18 mouse cellular contexts compared by ENCODE assay signal in genomic region chr5:122550460-122550859, GRCm38 (mm10). TPM values are rescaled to one million over a fixed set of nuclear protein-coding genes. Genes with fewer than 3 reads are reported as not detected.
DNase-seq lines count a peak whose midpoint lies in the region; ATAC-seq and TF ChIP-seq lines count a peak whose summit lies in the region.
"Had no signal": no experiment of that assay in that cellular context is flagged by ENCODE, and none has a peak within 500 bp of the region (broad histone marks: within the 10 kb centered on the region; RNA-seq: fewer than 3 reads in every experiment).

No protein-coding gene starts in this region.

- no peak overlapping the region for H3K4me2 ChIP-seq in heart, embryonic 16.5 days (ENCODE audit: low read depth, low read length)
- peak overlapping the region; percentile 26 for H3K4me2 ChIP-seq in lung, embryonic 16.5 days (ENCODE audit: low read depth, low read length)
- H3K4me2 ChIP-seq in intestine, postnatal 0 days (replicated peaks; ENCODE audit: low read depth), result peak overlapping the region; percentile 57
- H3K4me2 ChIP-seq in stomach, embryonic 16.5 days (ENCODE audit: low read depth, low read length), result 0 out of 2 replicates have a peak overlapping the region, but pooled peaks have one; percentile 20
- no peak overlapping the region for H3K4me2 ChIP-seq in midbrain, embryonic 16.5 days (ENCODE audit: low read length)
- H3K4me2 ChIP-seq: limb, embryonic 13.5 days; midbrain, embryonic 15.5 days; neural tube, embryonic 12.5 days had no signal

- no peaks in the 10 kb centered on the region for H3K27me3 ChIP-seq in heart, embryonic 16.5 days (ENCODE audit: control insufficient read depth, insufficient read depth, low read length)
- no peaks in the 10 kb centered on the region for H3K27me3 ChIP-seq in lung, embryonic 16.5 days (ENCODE audit: control insufficient read depth, insufficient read depth, low read depth, low read length)
- no peaks in the 10 kb centered on the region for H3K27me3 ChIP-seq in intestine, postnatal 0 days (replicated peaks; ENCODE audit: control insufficient read depth, insufficient read depth, low read length)
- no peaks in the 10 kb centered on the region for H3K27me3 ChIP-seq in stomach, embryonic 16.5 days (ENCODE audit: control insufficient read depth, insufficient read depth, low read length)
- no peaks in the 10 kb centered on the region for H3K27me3 ChIP-seq in midbrain, embryonic 16.5 days (ENCODE audit: control insufficient read depth, insufficient read depth, low read depth, low read length)
- H3K27me3 ChIP-seq: limb, embryonic 13.5 days; midbrain, embryonic 15.5 days; neural tube, embryonic 12.5 days had no signal

- H3K9me3 ChIP-seq in heart, embryonic 16.5 days (replicated peaks; ENCODE audit: control insufficient read depth, low read length), result no peaks in the 10 kb centered on the region
- H3K9me3 ChIP-seq in lung, embryonic 16.5 days (ENCODE audit: control insufficient read depth, low read length), result no peaks in the 10 kb centered on the region
- H3K9me3 ChIP-seq in intestine, postnatal 0 days (ENCODE audit: control insufficient read depth), result no peaks in the 10 kb centered on the region
- H3K9me3 ChIP-seq in stomach, embryonic 16.5 days (replicated peaks; ENCODE audit: control insufficient read depth, low read length), result no peaks in the 10 kb centered on the region
- no peaks in the 10 kb centered on the region for H3K9me3 ChIP-seq in midbrain, embryonic 16.5 days (replicated peaks; ENCODE audit: control insufficient read depth, low read length, poor library complexity, severe bottlenecking)
- H3K9me3 ChIP-seq: G1E; hindbrain, embryonic 10.5 days; limb, embryonic 13.5 days; midbrain, embryonic 15.5 days; neural tube, embryonic 12.5 days had no signal

- intact Hi-C loops in heart, postnatal 25 days (cut with DNase I), result no loop called here

- no peaks in the 10 kb centered on the region for H3K36me3 ChIP-seq in heart, embryonic 16.5 days (ENCODE audit: control insufficient read depth, insufficient read depth)
- no peaks in the 10 kb centered on the region for H3K36me3 ChIP-seq in lung, embryonic 16.5 days (ENCODE audit: control insufficient read depth, insufficient read depth, low read length)
- H3K36me3 ChIP-seq in intestine, postnatal 0 days (ENCODE audit: control insufficient read depth, insufficient read depth), result no peaks in the 10 kb centered on the region
- H3K36me3 ChIP-seq in stomach, embryonic 16.5 days (ENCODE audit: control insufficient read depth, insufficient read depth, low read length), result no peaks in the 10 kb centered on the region
- no peaks in the 10 kb centered on the region for H3K36me3 ChIP-seq in midbrain, embryonic 16.5 days (ENCODE audit: control insufficient read depth, insufficient read depth, low read length)

- no peak for DNase-seq in heart, postnatal 25 days (ENCODE audit: low spot score)
- no peak for DNase-seq in lung, postnatal 36 days
- DNase-seq in ovary, postnatal 36 days (ENCODE audit: low spot score), result no peak
- DNase-seq: cerebellum, adult 9-10 months; kidney, postnatal 36 days; liver, postnatal 0 days had no signal

- 69% methylated on average over 8 of the region's 8 CpGs for WGBS in heart, embryonic 16.5 days
- 20% methylated on average over 8 of the region's 8 CpGs for WGBS in lung, embryonic 16.5 days
- WGBS in intestine, postnatal 0 days, result 20% methylated on average over 8 of the region's 8 CpGs
- WGBS in stomach, embryonic 16.5 days, result 32% methylated on average over 8 of the region's 8 CpGs
- WGBS in midbrain, embryonic 16.5 days, result 63% methylated on average over 8 of the region's 8 CpGs

- no peak for TF ChIP-seq CTCF in intestine, postnatal 0 days (IDR thresholded peaks at IDR 0.05; ENCODE audit: low read depth)

- H3K27ac ChIP-seq in heart, embryonic 16.5 days (ENCODE audit: low read length), result peak overlapping the region; percentile 18; the same call in 1 of the 2 replicates
- no peak overlapping the region for H3K27ac ChIP-seq in lung, embryonic 16.5 days (ENCODE audit: low read length)
- peak overlapping the region; percentile 46 for H3K27ac ChIP-seq in intestine, postnatal 0 days (ENCODE audit: low read depth, low read length)
- peak overlapping the region; percentile 53 for H3K27ac ChIP-seq in stomach, embryonic 16.5 days (ENCODE audit: low read length)
- H3K27ac ChIP-seq in midbrain, embryonic 16.5 days (ENCODE audit: low read length), result no peak overlapping the region
- H3K27ac ChIP-seq: hindbrain, embryonic 10.5 days; limb, embryonic 13.5 days; midbrain, embryonic 15.5 days; neural tube, embryonic 12.5 days had no signal

- peaks cover 26% of the 10 kb centered on the region for H3K4me1 ChIP-seq in heart, embryonic 16.5 days (ENCODE audit: control insufficient read depth, insufficient read depth, low read length)
- H3K4me1 ChIP-seq in lung, embryonic 16.5 days (replicated peaks; ENCODE audit: control insufficient read depth, insufficient read depth, low read length), result peaks cover 23% of the 10 kb centered on the region
- peaks cover 21% of the 10 kb centered on the region; the same call in 1 of the 2 replicates for H3K4me1 ChIP-seq in intestine, postnatal 0 days (replicated peaks; ENCODE audit: control insufficient read depth, insufficient read depth, low read length)
- peaks cover 12% of the 10 kb centered on the region for H3K4me1 ChIP-seq in stomach, embryonic 16.5 days (ENCODE audit: control insufficient read depth, insufficient read depth, low read length)
- peaks cover 8% of the 10 kb centered on the region; the same call in 1 of the 2 replicates for H3K4me1 ChIP-seq in midbrain, embryonic 16.5 days (ENCODE audit: control insufficient read depth, insufficient read depth, low read length)
- H3K4me1 ChIP-seq: neural tube, embryonic 12.5 days had no signal

- H3K4me3 ChIP-seq in heart, embryonic 16.5 days (ENCODE audit: low read length), result no peak overlapping the region
- H3K4me3 ChIP-seq in lung, embryonic 16.5 days (ENCODE audit: low read length), result no peak overlapping the region
- H3K4me3 ChIP-seq in intestine, postnatal 0 days (ENCODE audit: low read depth, low read length), result no peak overlapping the region; the same call in 1 of the 2 replicates
- no peak overlapping the region for H3K4me3 ChIP-seq in stomach, embryonic 16.5 days (replicated peaks; ENCODE audit: low read length)
- no peak overlapping the region for H3K4me3 ChIP-seq in midbrain, embryonic 16.5 days (ENCODE audit: low read depth, low read length)
- H3K4me3 ChIP-seq: hindbrain, embryonic 10.5 days; limb, embryonic 13.5 days; midbrain, embryonic 15.5 days; neural tube, embryonic 12.5 days had no signal

- no peak for ATAC-seq in heart, embryonic 16.5 days (replicated peaks; ENCODE audit: extremely low read depth, insufficient read depth, low FRiP score)
- 0 out of 2 replicates have a peak, but pooled peaks have one; percentile 41 for ATAC-seq in lung, embryonic 16.5 days (ENCODE audit: low read depth)
- no peak for ATAC-seq in intestine, postnatal 0 days
- ATAC-seq in stomach, embryonic 16.5 days (ENCODE audit: insufficient read depth, low FRiP score), result no peak
- no peak for ATAC-seq in midbrain, embryonic 16.5 days
- ATAC-seq: forebrain, embryonic 14.5 days; inflammation-experienced regulatory T-cells, adult 6 months; liver, postnatal 0 days; midbrain, embryonic 15.5 days had no signal

- no peak overlapping the region for H3K9ac ChIP-seq in heart, embryonic 16.5 days (ENCODE audit: low read length)
- no peak overlapping the region for H3K9ac ChIP-seq in lung, embryonic 16.5 days (ENCODE audit: low read length)
- H3K9ac ChIP-seq in intestine, postnatal 0 days (ENCODE audit: low read depth, low read length), result peak overlapping the region; percentile 31; the same call in 1 of the 2 replicates
- peak overlapping the region; percentile 31 for H3K9ac ChIP-seq in stomach, embryonic 16.5 days (ENCODE audit: low read length)
- H3K9ac ChIP-seq in midbrain, embryonic 16.5 days (ENCODE audit: low read depth, low read length), result no peak overlapping the region
- H3K9ac ChIP-seq: limb, embryonic 13.5 days; liver, postnatal 0 days; midbrain, embryonic 15.5 days; neural tube, embryonic 12.5 days had no signal

RNA-seq across cellular contexts. Expression of gene Atp2a2, which starts 48.4 kb away (rescaled TPM):
- 306 and 316 TPM in 2 replicates for polyA plus RNA-seq in heart, embryonic 16.5 days (2015; fragmentation: Nextera tagmentation; extraction: Ambion mirVana)
- over 10,000 TPM; 10,772 to 12,207 TPM for total RNA-seq in heart, postnatal 25 days (2021)
- polyA plus RNA-seq in lung, embryonic 16.5 days (2015; fragmentation: Nextera tagmentation; extraction: Ambion mirVana), result 28.8 TPM in 2 replicates
- polyA plus RNA-seq in intestine, postnatal 0 days (2015; fragmentation: Nextera tagmentation; extraction: Ambion mirVana), result 26.1 and 27.3 TPM in 2 replicates
- polyA plus RNA-seq in stomach, embryonic 16.5 days (2015; fragmentation: Nextera tagmentation; extraction: Ambion mirVana), result 25.5 and 27.3 TPM in 2 replicates
- polyA plus RNA-seq in midbrain, embryonic 16.5 days (2015; fragmentation: Nextera tagmentation; extraction: Ambion mirVana), result 44.4 and 45.6 TPM in 2 replicates

Comparison
In these comparisons a context has a peak if more than half of its experiments do, and no peak if none do; other contexts are left out.
1. H3K27ac ChIP-seq: peak in heart, embryonic 16.5 days (single experiment), intestine, postnatal 0 days (single experiment) and stomach, embryonic 16.5 days (single experiment); none in lung, embryonic 16.5 days (single experiment) and midbrain, embryonic 16.5 days (single experiment).
2. H3K4me2 ChIP-seq: peak in lung, embryonic 16.5 days (single experiment), intestine, postnatal 0 days (single experiment) and stomach, embryonic 16.5 days (single experiment); none in heart, embryonic 16.5 days (single experiment) and midbrain, embryonic 16.5 days (single experiment).
3. H3K9ac ChIP-seq: peak in intestine, postnatal 0 days (single experiment) and stomach, embryonic 16.5 days (single experiment); none in heart, embryonic 16.5 days (single experiment), lung, embryonic 16.5 days (single experiment) and midbrain, embryonic 16.5 days (single experiment).